Mouse (Mus musculus) granulocyte monocyte progenitor cell, adult 5-6 weeks (primary cell): Measurements from ENCODE around the gene Olfr517. TPM values are rescaled to one million over a fixed set of nuclear protein-coding genes. Genes with fewer than 3 reads are reported as not detected.

Experiments
- ATAC-seq: replicated peaks from 2 replicates; pipeline ENCODE4 v1.8.0; 2016; ENCODE audit warnings: mild to moderate bottlenecking, moderate TSS enrichment, inconsistent platforms; ENCODE audit not compliant: poor library complexity, severe bottlenecking
- total RNA-seq, 2 experiments: library from RNA; stranded (forward) in 1 of 2; stranded (reverse) in 1 of 2; fragments of 200-712, 200-1000 nt in 1 of 2; fragments of >200 nt in 1 of 2; fragmentation: Nextera tagmentation in 1 of 2; gene quantifications; 2 replicates each; pipeline ENCODE4 v1.2.3; 2014 to 2017

The Olfr517 gene
- total RNA-seq (2014; fragmentation: Nextera tagmentation) (not detected in 2 replicates), total RNA-seq (2017) (not detected in 2 replicates)

GRCm38 (mm10) chr7:108872279-108872678, at the start of gene Olfr517:
Olfr517 (minus strand) TSS chr7:108872379.
- no peak for ATAC-seq

GRCm38 (mm10) chr7:108903969-108904368, 31.8 kb upstream of the Olfr517 start:
- ATAC-seq = no peak

GRCm38 (mm10) chr7:108894320-108894719, 22.1 kb upstream of the Olfr517 start, which contains the start of gene Olfr519:
Olfr519 (minus strand) TSS chr7:108894420.
- ATAC-seq = no peak

DNA sequence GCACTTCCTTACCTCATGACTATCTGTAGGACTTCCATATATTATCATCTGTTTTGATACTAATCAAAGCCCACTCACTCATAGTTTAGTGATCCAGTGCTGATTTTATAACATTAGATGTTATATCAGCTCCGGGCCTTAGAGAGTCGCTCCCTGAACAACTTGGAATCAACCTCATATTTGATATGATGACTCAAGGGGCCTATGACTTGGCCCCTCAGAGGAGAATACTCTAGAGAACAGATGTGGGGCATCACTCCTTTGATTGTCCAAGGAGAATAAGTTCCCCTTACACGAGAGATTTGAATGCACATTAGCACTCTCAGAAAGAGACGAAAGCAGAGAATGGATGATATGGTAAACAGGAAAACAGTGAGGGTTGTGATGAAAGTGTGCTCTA, 12.7 kb upstream of the Olfr517 start, which contains the start of gene Olfr518:
Gene Olfr518 (minus strand): TSS at position 101 of the 400 bp plus-strand sequence.
- no peak for ATAC-seq

DNA sequence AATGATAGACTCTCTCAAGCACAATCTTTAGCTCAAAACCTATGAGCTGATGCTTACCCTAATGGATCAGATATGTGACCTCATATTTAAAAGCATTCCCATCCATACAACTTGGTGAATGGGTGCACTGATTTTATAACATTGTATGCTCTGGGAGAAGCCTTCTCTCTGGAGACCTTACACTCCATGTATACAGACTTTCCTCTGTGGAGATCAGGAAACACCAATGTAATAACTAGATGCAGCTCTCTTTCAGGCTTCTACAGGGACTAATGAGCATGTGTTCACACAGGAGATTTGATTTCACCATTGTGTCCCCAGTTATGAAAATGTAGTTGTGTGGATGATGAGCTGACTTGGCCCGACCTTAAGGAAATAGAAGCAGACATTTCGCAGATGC, 21.8 kb downstream of the Olfr517 start, which contains the start of gene Olfr516:
Gene Olfr516 (minus strand): TSS at position 101 of the 400 bp plus-strand sequence.
- no peak for ATAC-seq

DNA sequence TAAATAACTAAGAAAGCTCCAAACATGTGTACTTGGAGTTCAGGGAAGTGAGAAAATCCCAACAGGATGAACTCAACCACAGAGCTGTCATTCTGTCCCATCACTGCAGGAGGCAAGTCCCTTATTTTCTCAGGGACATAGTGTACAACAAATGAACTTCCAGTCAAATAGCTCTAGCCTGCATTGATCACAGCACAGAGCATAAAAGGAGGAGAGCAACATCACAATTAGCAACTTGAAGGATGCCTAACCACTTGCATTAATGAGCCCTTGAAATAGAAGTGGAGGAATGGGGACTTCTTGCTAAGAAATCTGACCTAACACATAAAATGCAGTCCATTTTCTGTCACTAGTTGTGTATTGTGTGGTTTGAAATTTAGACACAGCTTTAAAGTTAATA, 46.3 kb downstream of the Olfr517 start, which contains the start of gene Olfr514:
Gene Olfr514 (minus strand): TSS at position 101 of the 400 bp plus-strand sequence.
- no peak for ATAC-seq

Other genes starting within 250 kb of the Olfr517 start
- gene Olfr508, start 242.4 kb downstream of the Olfr517 start, total RNA-seq (2014; fragmentation: Nextera tagmentation) = not detected in 2 replicates
- not detected in 2 replicates for gene Olfr508, start 242.4 kb downstream of the Olfr517 start, total RNA-seq (2017)
- gene Olfr509, start 220.5 kb downstream of the Olfr517 start, total RNA-seq (2014; fragmentation: Nextera tagmentation) = not detected in 2 replicates
- not detected in 2 replicates for gene Olfr509, start 220.5 kb downstream of the Olfr517 start, total RNA-seq (2017)
- not detected in 2 replicates for gene Olfr510, start 206.0 kb downstream of the Olfr517 start, total RNA-seq (2014; fragmentation: Nextera tagmentation)
- gene Olfr510, start 206.0 kb downstream of the Olfr517 start, total RNA-seq (2017) = not detected in 2 replicates
- gene Olfr512, start 159.1 kb downstream of the Olfr517 start, total RNA-seq (2014; fragmentation: Nextera tagmentation) = not detected in 2 replicates
- not detected in 2 replicates for gene Olfr512, start 159.1 kb downstream of the Olfr517 start, total RNA-seq (2017)
- not detected in 2 replicates for gene Olfr513, start 121.4 kb downstream of the Olfr517 start, total RNA-seq (2014; fragmentation: Nextera tagmentation)
- gene Olfr513, start 121.4 kb downstream of the Olfr517 start, total RNA-seq (2017) = not detected in 2 replicates
- gene Olfr514, start 46.4 kb downstream of the Olfr517 start, total RNA-seq (2014; fragmentation: Nextera tagmentation) = not detected in 2 replicates
- gene Olfr514, start 46.4 kb downstream of the Olfr517 start, total RNA-seq (2017) = not detected in 2 replicates
- not detected in 2 replicates for gene Olfr516, start 21.9 kb downstream of the Olfr517 start, total RNA-seq (2014; fragmentation: Nextera tagmentation)
- gene Olfr516, start 21.9 kb downstream of the Olfr517 start, total RNA-seq (2017) = not detected in 2 replicates
- gene Olfr518, start 12.6 kb upstream of the Olfr517 start, total RNA-seq (2014; fragmentation: Nextera tagmentation) = not detected in 2 replicates
- gene Olfr518, start 12.6 kb upstream of the Olfr517 start, total RNA-seq (2017) = not detected in 2 replicates
- gene Olfr519, start 22.0 kb upstream of the Olfr517 start, total RNA-seq (2014; fragmentation: Nextera tagmentation) = not detected in 2 replicates
- not detected in 2 replicates for gene Olfr519, start 22.0 kb upstream of the Olfr517 start, total RNA-seq (2017)
- gene Nlrp10, start 57.8 kb upstream of the Olfr517 start, total RNA-seq (2014; fragmentation: Nextera tagmentation) = 1.2 and 1.7 TPM in 2 replicates
- 1.4 TPM in 2 replicates for gene Nlrp10, start 57.8 kb upstream of the Olfr517 start, total RNA-seq (2017)
- 236 and 262 TPM in 2 replicates for gene Eif3f, start 62.0 kb upstream of the Olfr517 start, total RNA-seq (2014; fragmentation: Nextera tagmentation)
- gene Eif3f, start 62.0 kb upstream of the Olfr517 start, total RNA-seq (2017) = 54.0 and 70.5 TPM in 2 replicates
- gene Tub, start 78.0 kb upstream of the Olfr517 start, total RNA-seq (2014; fragmentation: Nextera tagmentation) = not detected in 2 replicates
- not detected in 2 replicates for gene Tub, start 78.0 kb upstream of the Olfr517 start, total RNA-seq (2017)
- 0.56 and 1.1 TPM in 2 replicates for gene Ric3, start 211.0 kb upstream of the Olfr517 start, total RNA-seq (2014; fragmentation: Nextera tagmentation)
- 0.62 and 2.8 TPM in 2 replicates for gene Ric3, start 211.0 kb upstream of the Olfr517 start, total RNA-seq (2017)